Mouse (Mus musculus): Measurements from ENCODE around the gene Try10. TPM values are rescaled to one million over a fixed set of nuclear protein-coding genes. Genes with fewer than 3 reads are reported as not detected.

The Try10 gene
- 1.1 TPM for polyA plus RNA-seq (2014; fragmentation: Illumina TruSeq; extraction: RNeasy Lipid Tissue Mini Kit (QIAGEN cat#74804); ENCODE audit: low replicate concordance)

GRCm38 (mm10) chr6:41353932-41354331, at the start of gene Try10:
Gene Try10 (plus strand): TSS chr6:41354105.

GRCm38 (mm10) chr6:41316741-41317140, 37.2 kb upstream of the Try10 start, which contains the start of gene Try5:
Gene Try5 (minus strand): TSS chr6:41316841.

GRCm38 (mm10) chr6:41377578-41377977, 23.7 kb downstream of the Try10 start, which contains the start of gene Prss3:
Gene Prss3 (minus strand): TSS chr6:41377678.

GRCm38 (mm10) chr6:41392056-41392455, 38.2 kb downstream of the Try10 start, which contains the start of gene Gm5771:
Gene Gm5771 (plus strand): TSS chr6:41392356.

Other genes with a start within 250 kb of the Try10 start
- gene Try4, start 51.8 kb upstream of the Try10 start, polyA plus RNA-seq (2014; fragmentation: Illumina TruSeq; extraction: RNeasy Lipid Tissue Mini Kit (QIAGEN cat#74804); ENCODE audit: low replicate concordance) = 84.3 TPM
- gene Try5, start 37.3 kb upstream of the Try10 start, polyA plus RNA-seq (2014; fragmentation: Illumina TruSeq; extraction: RNeasy Lipid Tissue Mini Kit (QIAGEN cat#74804); ENCODE audit: low replicate concordance) = 21.2 TPM
- not detected for gene Prss3, start 23.6 kb downstream of the Try10 start, polyA plus RNA-seq (2014; fragmentation: Illumina TruSeq; extraction: RNeasy Lipid Tissue Mini Kit (QIAGEN cat#74804); ENCODE audit: low replicate concordance)
- not detected for gene Gm5771, start 38.3 kb downstream of the Try10 start, polyA plus RNA-seq (2014; fragmentation: Illumina TruSeq; extraction: RNeasy Lipid Tissue Mini Kit (QIAGEN cat#74804); ENCODE audit: low replicate concordance)
- gene Gm10334, start 92.0 kb downstream of the Try10 start, polyA plus RNA-seq (2014; fragmentation: Illumina TruSeq; extraction: RNeasy Lipid Tissue Mini Kit (QIAGEN cat#74804); ENCODE audit: low replicate concordance) = not detected
- gene Prss1, start 104.8 kb downstream of the Try10 start, polyA plus RNA-seq (2014; fragmentation: Illumina TruSeq; extraction: RNeasy Lipid Tissue Mini Kit (QIAGEN cat#74804); ENCODE audit: low replicate concordance) = not detected
- gene Prss2, start 167.7 kb downstream of the Try10 start, polyA plus RNA-seq (2014; fragmentation: Illumina TruSeq; extraction: RNeasy Lipid Tissue Mini Kit (QIAGEN cat#74804); ENCODE audit: low replicate concordance) = 121 TPM